29 mouse cellular contexts compared by ENCODE assay signal in genomic region chr6:115631056-115631795, GRCm38 (mm10). TPM values are rescaled to one million over a fixed set of nuclear protein-coding genes. Genes with fewer than 3 reads are reported as not detected.
DNase-seq lines count a peak whose midpoint lies in the region; ATAC-seq and TF ChIP-seq lines count a peak whose summit lies in the region.
"Had no signal": no experiment of that assay in that cellular context is flagged by ENCODE, and none has a peak within 500 bp of the region (broad histone marks: within the 10 kb centered on the region; RNA-seq: fewer than 3 reads in every experiment).

No protein-coding gene starts in this region.

- H3K27ac ChIP-seq in intestine, postnatal 0 days (ENCODE audit: low read depth, low read length), result no peak overlapping the region
- no peak overlapping the region for H3K27ac ChIP-seq in intestine, embryonic 15.5 days
- H3K27ac ChIP-seq: embryonic facial prominence, embryonic 13.5 days; forebrain, embryonic 13.5 days; hindbrain, postnatal 0 days; kidney, postnatal 0 days; limb, embryonic 12.5 days; midbrain, embryonic 12.5 days had no signal

- no peaks in the 10 kb centered on the region for H3K9me3 ChIP-seq in intestine, postnatal 0 days (ENCODE audit: control insufficient read depth)
- no peaks in the 10 kb centered on the region for H3K9me3 ChIP-seq in intestine, embryonic 15.5 days
- H3K9me3 ChIP-seq: embryonic facial prominence, embryonic 13.5 days; forebrain, embryonic 13.5 days; heart, embryonic 12.5 days; limb, embryonic 12.5 days; midbrain, embryonic 12.5 days had no signal

- no peak overlapping the region for H3K9ac ChIP-seq in intestine, postnatal 0 days (ENCODE audit: low read depth, low read length)
- H3K9ac ChIP-seq in intestine, embryonic 15.5 days, result no peak overlapping the region
- H3K9ac ChIP-seq: embryonic facial prominence, embryonic 13.5 days; forebrain, embryonic 13.5 days; heart, embryonic 12.5 days; limb, embryonic 12.5 days; midbrain, embryonic 12.5 days had no signal

- no peak overlapping the region for H3K4me3 ChIP-seq in intestine, postnatal 0 days (ENCODE audit: low read depth, low read length)
- no peak overlapping the region for H3K4me3 ChIP-seq in intestine, embryonic 15.5 days (replicated peaks)
- H3K4me3 ChIP-seq: embryonic facial prominence, embryonic 13.5 days; erythroblast, embryonic 14.5 days; forebrain, embryonic 13.5 days; heart, embryonic 12.5 days; limb, embryonic 12.5 days; midbrain, embryonic 12.5 days had no signal

- peaks cover 68% of the 10 kb centered on the region for H3K36me3 ChIP-seq in intestine, postnatal 0 days (ENCODE audit: control insufficient read depth, insufficient read depth)
- peaks cover 19% of the 10 kb centered on the region for H3K36me3 ChIP-seq in intestine, embryonic 15.5 days

- H3K4me1 ChIP-seq in intestine, postnatal 0 days (replicated peaks; ENCODE audit: control insufficient read depth, insufficient read depth, low read length), result no peaks in the 10 kb centered on the region
- H3K4me1 ChIP-seq in intestine, embryonic 15.5 days (replicated peaks), result no peaks in the 10 kb centered on the region
- H3K4me1 ChIP-seq: embryonic facial prominence, embryonic 13.5 days; forebrain, embryonic 13.5 days; heart, embryonic 12.5 days; midbrain, embryonic 12.5 days had no signal

- 71% methylated on average over 3 of the region's 3 CpGs for WGBS in intestine, postnatal 0 days
- WGBS in intestine, embryonic 15.5 days, result 86% methylated on average over 3 of the region's 3 CpGs

- H3K27me3 ChIP-seq in intestine, postnatal 0 days (replicated peaks; ENCODE audit: control insufficient read depth, insufficient read depth, low read length), result no peaks in the 10 kb centered on the region
- no peaks in the 10 kb centered on the region for H3K27me3 ChIP-seq in intestine, embryonic 15.5 days (replicated peaks)
- H3K27me3 ChIP-seq: embryonic facial prominence, embryonic 13.5 days; forebrain, embryonic 13.5 days; heart, embryonic 12.5 days; limb, embryonic 12.5 days; midbrain, embryonic 12.5 days had no signal

- H3K4me2 ChIP-seq in intestine, postnatal 0 days (replicated peaks; ENCODE audit: low read depth), result no peak overlapping the region
- H3K4me2 ChIP-seq in intestine, embryonic 15.5 days (replicated peaks), result no peak overlapping the region
- H3K4me2 ChIP-seq: embryonic facial prominence, embryonic 13.5 days; forebrain, embryonic 13.5 days; heart, embryonic 12.5 days; limb, embryonic 12.5 days; midbrain, embryonic 12.5 days had no signal

- peak; percentile 63 for DNase-seq in 3T3-L1 (ENCODE audit: low read depth, low spot score)
- DNase-seq in kidney, adult 8-10 months, result peak; percentile 41 to 58
- peak; percentile 67 to 71 for DNase-seq in kidney, postnatal 36 days
- no peak for DNase-seq in cerebellum, postnatal 25 days
- no peak for DNase-seq in embryo, embryonic 10.5 days (ENCODE audit: low spot score)
- DNase-seq in layer of hippocampus, postnatal 10 days (ENCODE audit: low spot score in 2 of 2), result no peak
- DNase-seq: adrenal gland, adult 8-10 months; cerebellum, adult 11-12 months; cerebellum, postnatal 10 days; embryo, embryonic 11 days; gastrocnemius, postnatal 10 days; heart, adult 11 months; heart, postnatal 14 days; lung, adult 2 months; retina, postnatal 1 day had no signal

- no peak for TF ChIP-seq CTCF in intestine, postnatal 0 days (IDR thresholded peaks at IDR 0.05; ENCODE audit: low read depth)

- ATAC-seq in intestine, postnatal 0 days, result peak; percentile 36; the same call in 1 of the 2 replicates
- no peak for ATAC-seq in intestine, embryonic 15.5 days
- ATAC-seq: forebrain, embryonic 13.5 days; hindbrain, postnatal 0 days had no signal

RNA-seq across cellular contexts. Expression of gene Mkrn2, which starts 29.5 kb away (rescaled TPM):
- 13.4 and 14.5 TPM in 2 replicates for polyA plus RNA-seq in intestine, postnatal 0 days (2015; fragmentation: Nextera tagmentation; extraction: Ambion mirVana)
- 22.5 and 23.0 TPM in 2 replicates for polyA plus RNA-seq in intestine, embryonic 15.5 days (2015; fragmentation: Nextera tagmentation; extraction: Ambion mirVana)
- 10 to 100 TPM; 32.2 to 44.4 TPM for total RNA-seq in layer of hippocampus, postnatal 10 days (2021)

RNA-seq across cellular contexts. Expression of gene Mkrn2os, which starts 38.9 kb away (rescaled TPM):
- polyA plus RNA-seq in intestine, postnatal 0 days (2015; fragmentation: Nextera tagmentation; extraction: Ambion mirVana), result 107 and 108 TPM in 2 replicates
- polyA plus RNA-seq in intestine, embryonic 15.5 days (2015; fragmentation: Nextera tagmentation; extraction: Ambion mirVana), result 33.1 and 36.9 TPM in 2 replicates
- total RNA-seq in layer of hippocampus, postnatal 10 days (2021), result not detected
- total RNA-seq: adrenal gland, adult 8-10 months; hindbrain, postnatal 0 days; layer of hippocampus, adult 8-10 months; left cerebral cortex, postnatal 14 days; megakaryocyte, adult 5-6 weeks; monocyte, adult 5-6 weeks had no signal
- polyA plus RNA-seq: erythroblast, embryonic 14.5 days; lung, adult 2 months had no signal

RNA-seq across cellular contexts. Expression of gene Raf1, which starts 45.2 kb away (rescaled TPM):
- 64.9 and 66.4 TPM in 2 replicates for polyA plus RNA-seq in intestine, postnatal 0 days (2015; fragmentation: Nextera tagmentation; extraction: Ambion mirVana)
- polyA plus RNA-seq in intestine, embryonic 15.5 days (2015; fragmentation: Nextera tagmentation; extraction: Ambion mirVana), result 76.2 and 79.5 TPM in 2 replicates
- total RNA-seq in layer of hippocampus, postnatal 10 days (2021), result 100 to 1,000 TPM; 114 to 123 TPM

Comparison
In these comparisons a context has a peak if more than half of its experiments do, and no peak if none do; other contexts are left out.
1. DNase-seq: peak in 3T3-L1 (single experiment), kidney, adult 8-10 months (2 of 2) and kidney, postnatal 36 days (2 of 2); none in cerebellum, postnatal 25 days (0 of 2), embryo, embryonic 10.5 days (single experiment) and layer of hippocampus, postnatal 10 days (0 of 2).